ENCODE assay signal across 17 mouse cellular contexts in the genomic region with DNA sequence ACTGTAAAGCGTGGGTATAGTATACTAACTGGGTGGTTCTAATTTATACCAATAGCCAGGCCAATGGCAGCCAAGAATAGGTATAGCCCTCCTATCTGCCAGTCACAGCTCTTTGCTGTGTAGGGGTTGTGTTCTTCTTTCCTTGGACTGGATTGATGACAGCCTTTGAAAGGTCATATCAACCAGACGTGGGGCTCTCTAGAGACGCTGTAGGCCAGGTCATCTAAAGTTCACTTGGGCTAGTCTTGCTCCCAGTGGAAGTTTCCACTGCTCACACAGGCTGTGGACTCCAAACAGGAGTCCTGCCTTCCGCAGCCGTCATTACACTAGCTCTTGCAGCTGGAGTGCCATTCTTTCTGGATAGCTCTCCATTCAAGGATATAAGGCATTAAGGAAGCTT.
A peak's percentile ranks its signal among the peaks of the same experiment; 100 is the strongest.
DNase-seq lines count a peak whose midpoint lies in the region; ATAC-seq lines count a peak whose summit lies in the region.
"Had no signal": no experiment of that assay in that cellular context is flagged by ENCODE, and none has a peak within 500 bp of the region (broad histone marks: within the 10 kb centered on the region; RNA-seq: fewer than 3 reads in every experiment).

No protein-coding gene starts in this region.

- no peak overlapping the region for H3K4me3 ChIP-seq in kidney, embryonic 15.5 days (replicated peaks)
- H3K4me3 ChIP-seq in heart, embryonic 14.5 days (ENCODE audit: control insufficient read depth in 1 of 2, insufficient read depth in 1 of 2, low read depth in 1 of 2, low read length in 2 of 2): no peak overlapping the region
- H3K4me3 ChIP-seq: hindbrain, embryonic 15.5 days; limb, embryonic 10.5 days; megakaryocyte, embryonic 14.5 days; neural tube, embryonic 12.5 days had no signal

- no peak overlapping the region for H3K27ac ChIP-seq in kidney, embryonic 15.5 days
- peak overlapping the region in 1 of 2 experiments; percentile 21; a peak in 1 of 4 replicates for H3K27ac ChIP-seq in heart, embryonic 14.5 days (replicated peaks in 1 of 2; ENCODE audit: control insufficient read depth in 1 of 2, insufficient read depth in 1 of 2, low read depth in 2 of 2, low read length in 2 of 2)
- H3K27ac ChIP-seq: hindbrain, embryonic 15.5 days; limb, embryonic 10.5 days; liver, embryonic 14.5 days; neural tube, embryonic 12.5 days had no signal

- H3K27me3 ChIP-seq in kidney, embryonic 15.5 days: no peaks in the 10 kb centered on the region
- no peaks in the 10 kb centered on the region for H3K27me3 ChIP-seq in heart, embryonic 14.5 days (ENCODE audit: control insufficient read depth, insufficient read depth, low read length)
- H3K27me3 ChIP-seq: hindbrain, embryonic 15.5 days; megakaryocyte, embryonic 14.5 days; neural tube, embryonic 12.5 days had no signal

- ATAC-seq in kidney, embryonic 15.5 days (replicated peaks; ENCODE audit: low FRiP score): 0 out of 2 replicates have a peak, but pooled peaks have one; percentile 25
- ATAC-seq in heart, embryonic 14.5 days (ENCODE audit: insufficient number of reproducible peaks, insufficient read depth, low FRiP score, low read depth): peak; percentile 83
- ATAC-seq: activated CD4-positive, CD25-positive, alpha-beta regulatory T cell, adult 4 months; forebrain, embryonic 14.5 days; midbrain, embryonic 16.5 days had no signal

- peak; percentile 11 for DNase-seq in adrenal gland, postnatal 10 days
- DNase-seq in adrenal gland, adult 8-10 months: no peak
- DNase-seq in kidney, adult 9 months: no peak
- peak; percentile 44 for DNase-seq in embryo, embryonic 10.5 days (ENCODE audit: low spot score)
- DNase-seq in frontal cortex, postnatal 36 days (ENCODE audit: low spot score in 2 of 2): no peak
- no peak for DNase-seq in frontal cortex, postnatal 10 days (ENCODE audit: low spot score in 2 of 2)
- DNase-seq: cerebellum, adult 18-20 months had no signal

- no peaks in the 10 kb centered on the region for H3K9me3 ChIP-seq in kidney, embryonic 15.5 days (replicated peaks)
- H3K9me3 ChIP-seq in heart, embryonic 14.5 days (ENCODE audit: control insufficient read depth, low read length): no peaks in the 10 kb centered on the region
- H3K9me3 ChIP-seq: hindbrain, embryonic 15.5 days; limb, embryonic 10.5 days; neural tube, embryonic 12.5 days had no signal

- H3K4me1 ChIP-seq in kidney, embryonic 15.5 days: no peaks in the 10 kb centered on the region
- peaks cover 6 to 24% of the 10 kb centered on the region in 2 experiments; a peak in 3 of 4 replicates for H3K4me1 ChIP-seq in heart, embryonic 14.5 days (ENCODE audit: control insufficient read depth in 2 of 2, insufficient read depth in 2 of 2, low read length in 2 of 2)
- H3K4me1 ChIP-seq: hindbrain, embryonic 15.5 days; megakaryocyte, embryonic 14.5 days; neural tube, embryonic 12.5 days had no signal

- H3K9ac ChIP-seq in kidney, embryonic 15.5 days: no peak overlapping the region
- no peak overlapping the region for H3K9ac ChIP-seq in heart, embryonic 14.5 days (ENCODE audit: low read length)
- H3K9ac ChIP-seq: hindbrain, embryonic 15.5 days; liver, embryonic 14.5 days; neural tube, embryonic 12.5 days had no signal

- H3K36me3 ChIP-seq in kidney, embryonic 15.5 days: no peaks in the 10 kb centered on the region
- H3K36me3 ChIP-seq in heart, embryonic 14.5 days (ENCODE audit: control insufficient read depth, insufficient read depth, low read length): no peaks in the 10 kb centered on the region
- H3K36me3 ChIP-seq: hindbrain, embryonic 15.5 days; limb, embryonic 10.5 days; neural tube, embryonic 12.5 days had no signal

- no peak overlapping the region for H3K4me2 ChIP-seq in kidney, embryonic 15.5 days
- H3K4me2 ChIP-seq in heart, embryonic 14.5 days (ENCODE audit: low read length): no peak overlapping the region
- H3K4me2 ChIP-seq: hindbrain, embryonic 15.5 days; neural tube, embryonic 12.5 days had no signal

- WGBS in kidney, embryonic 15.5 days: 37% methylated on average over 5 of the region's 5 CpGs
- 9% methylated on average over 5 of the region's 5 CpGs for WGBS in heart, embryonic 14.5 days

Comparison
In these comparisons a context has a peak if more than half of its experiments do, and no peak if none do; other contexts are left out.
1. DNase-seq: peak in adrenal gland, postnatal 10 days (single experiment) and embryo, embryonic 10.5 days (single experiment); none in adrenal gland, adult 8-10 months (single experiment), kidney, adult 9 months (single experiment), frontal cortex, postnatal 36 days (0 of 2) and frontal cortex, postnatal 10 days (0 of 2).